Mouse (Mus musculus) G1E (cell line): ENCODE data around the gene Plcxd3. TPM values are rescaled to one million over a fixed set of nuclear protein-coding genes. Genes with fewer than 3 reads are reported as not detected.
"Not testable (repeated sequence)": the region's sequence is repeated elsewhere in the genome, so short reads cannot be mapped to it uniquely, and the experiment has no call there.

Experiments
- ATAC-seq: 2 replicates; pipeline ENCODE4 v1.8.0; 2016; ENCODE audit warnings: mild to moderate bottlenecking; ENCODE audit not compliant: insufficient number of reproducible peaks, poor library complexity, low FRiP score, severe bottlenecking; ENCODE audit errors: extremely low read depth
- DNase-seq: peaks from one replicate; pipeline ENCODE4 v3.0.0; 2012; ENCODE audit warnings: low spot score
- H3K27me3 ChIP-seq: 2 replicates; pipeline ENCODE4 v1.6.1; 2012; ENCODE audit warnings: mild to moderate bottlenecking, low read length, inconsistent platforms; ENCODE audit not compliant: insufficient read depth
- H3K36me3 ChIP-seq: replicated peaks from 2 replicates; pipeline ENCODE3; 2012; ENCODE audit warnings: mild to moderate bottlenecking, inconsistent platforms
- H3K4me1 ChIP-seq: 2 replicates; pipeline ENCODE4 v1.6.1; 2012; ENCODE audit warnings: low read depth, low read length, inconsistent platforms, mixed read lengths; ENCODE audit not compliant: insufficient read depth
- H3K4me3 ChIP-seq: 2 replicates; pipeline ENCODE4 v1.5.1; 2012; ENCODE audit warnings: low read depth, mild to moderate bottlenecking, inconsistent platforms, low read length, moderate library complexity, mixed read lengths
- H3K9me3 ChIP-seq: replicated peaks from 2 replicates; pipeline ENCODE4 v1.6.1; 2012; ENCODE audit warnings: inconsistent platforms
- CTCF ChIP-seq: IDR thresholded peaks from 2 replicates; pipeline ENCODE4 v1.5.1; 2012; ENCODE audit warnings: low read depth, low read length, inconsistent platforms, mixed read lengths
- GATA1 ChIP-seq: IDR thresholded peaks from 2 replicates; pipeline ENCODE4 v1.6.1; 2012; ENCODE audit warnings: borderline replicate concordance, low read length, inconsistent platforms, mixed read lengths
- GATA2 ChIP-seq: IDR thresholded peaks from 2 replicates; pipeline ENCODE4 v1.6.1; 2012; ENCODE audit warnings: low read depth, low read length, inconsistent platforms, borderline replicate concordance
- POLR2AphosphoS5 ChIP-seq: IDR thresholded peaks from 2 replicates; pipeline ENCODE4 v1.6.1; 2012; ENCODE audit warnings: low read depth, low read length, inconsistent platforms; ENCODE audit not compliant: insufficient replicate concordance
- TAL1 ChIP-seq: conservative IDR thresholded peaks from 2 replicates; pipeline ENCODE4 v1.6.1; 2012; ENCODE audit warnings: low read depth, low read length, inconsistent platforms, mixed read lengths
- polyA plus RNA-seq: library from polyadenylated mRNA; stranded (reverse); fragments of >175 nt; gene quantifications from 2 replicates; pipeline ENCODE4 v1.2.3, GENCODE M21; 2012
- total RNA-seq, 2 experiments: library from RNA; stranded (forward) in 1 of 2; stranded (reverse) in 1 of 2; fragments of 200-1000 nt in 1 of 2; fragments of >200 nt in 1 of 2; fragmentation: Nextera tagmentation in 1 of 2; gene quantifications; 2 replicates each; pipeline ENCODE4 v1.2.3; 2014 to 2017

The Plcxd3 gene
- total and polyA plus RNA-seq, 3 experiments: 0.22 TPM; not detected in 2

GRCm38 (mm10) chr15:4514724-4515123, 139.4 kb downstream of the Plcxd3 start:
- Histone ChIP-seq H3K4me3 (no peak overlapping the region), H3K4me1 (no peaks in the 10 kb centered on the region), H3K27me3 (no peaks in the 10 kb centered on the region), H3K36me3 (no peaks in the 10 kb centered on the region), H3K9me3 (no peaks in the 10 kb centered on the region)
- no peak for TF ChIP-seq GATA2
- no peak for TF ChIP-seq POLR2AphosphoS5
- no peak for TF ChIP-seq CTCF
- TF ChIP-seq TAL1: no peak
- TF ChIP-seq GATA1: no peak
- no peak for ATAC-seq
- no peak for DNase-seq

- TF ChIP-seq GATA2: no peak
- no peak for TF ChIP-seq POLR2AphosphoS5
- no peak for TF ChIP-seq CTCF
- TF ChIP-seq TAL1: no peak
- TF ChIP-seq GATA1: no peak
- Histone ChIP-seq H3K4me1 (no peaks in the 10 kb centered on the region), H3K36me3 (no peaks in the 10 kb centered on the region), H3K9me3 (no peaks in the 10 kb centered on the region), H3K4me3 (no peak overlapping the region), H3K27me3 (no peaks in the 10 kb centered on the region)
- ATAC-seq: no peak
- no peak for DNase-seq
Measured at GRCm38 (mm10) chr15:4524598-4524997, 149.3 kb downstream of the Plcxd3 start.

- TF ChIP-seq GATA2: no peak
- TF ChIP-seq POLR2AphosphoS5: no peak
- no peak for TF ChIP-seq GATA1
- TF ChIP-seq TAL1: no peak
- TF ChIP-seq CTCF: no peak
- Histone ChIP-seq H3K4me3 (no peak overlapping the region), H3K9me3 (no peaks in the 10 kb centered on the region), H3K27me3 (no peaks in the 10 kb centered on the region), H3K4me1 (no peaks in the 10 kb centered on the region), H3K36me3 (no peaks in the 10 kb centered on the region)
- no peak for DNase-seq
- ATAC-seq: no peak
Measured at GRCm38 (mm10) chr15:4533700-4534099, 158.4 kb downstream of the Plcxd3 start.

GRCm38 (mm10) chr15:4559121-4559520, 183.8 kb downstream of the Plcxd3 start:
- no peak for TF ChIP-seq GATA1
- TF ChIP-seq GATA2: no peak
- no peak for TF ChIP-seq POLR2AphosphoS5
- H3K36me3 ChIP-seq: no peaks in the 10 kb centered on the region
- ATAC-seq (no peak), DNase-seq (no peak)
- no peaks in the 10 kb centered on the region for H3K4me1 ChIP-seq
- H3K9me3 ChIP-seq: no peaks in the 10 kb centered on the region
- no peak overlapping the region for H3K4me3 ChIP-seq
- no peaks in the 10 kb centered on the region for H3K27me3 ChIP-seq

- no peak overlapping the region for H3K4me3 ChIP-seq
- no peaks in the 10 kb centered on the region for H3K4me1 ChIP-seq
- DNase-seq (no peak), ATAC-seq (no peak)
- TF ChIP-seq POLR2AphosphoS5 (no peak), CTCF (no peak), GATA1 (no peak), GATA2 (no peak), TAL1 (no peak)
- no peaks in the 10 kb centered on the region for H3K9me3 ChIP-seq
- H3K27me3 ChIP-seq: no peaks in the 10 kb centered on the region
- no peaks in the 10 kb centered on the region for H3K36me3 ChIP-seq
Measured at GRCm38 (mm10) chr15:4561431-4561970, 186.2 kb downstream of the Plcxd3 start.

- not testable (repeated sequence) for H3K9me3 ChIP-seq, DNase-seq, ATAC-seq, H3K4me3 ChIP-seq, H3K4me1 ChIP-seq, H3K36me3 ChIP-seq, H3K27me3 ChIP-seq
Measured at GRCm38 (mm10) chr15:4595521-4595920, 220.2 kb downstream of the Plcxd3 start.

GRCm38 (mm10) chr15:4598661-4599060, 223.4 kb downstream of the Plcxd3 start:
- H3K9me3 ChIP-seq, H3K27me3 ChIP-seq, H3K4me1 ChIP-seq, H3K36me3 ChIP-seq, H3K4me3 ChIP-seq, ATAC-seq, DNase-seq: not testable (repeated sequence)

GRCm38 (mm10) chr15:4599331-4599730, 224.0 kb downstream of the Plcxd3 start:
- H3K27me3 ChIP-seq, H3K4me1 ChIP-seq, H3K9me3 ChIP-seq, H3K4me3 ChIP-seq, ATAC-seq, DNase-seq, H3K36me3 ChIP-seq: not testable (repeated sequence)
